Mouse (Mus musculus) lung, postnatal 10 days (tissue): ENCODE measurements at regions not wholly inside any gene's neighbourhood (a gene's known extent, or its start where the extent isn't known, plus 50 kb on each side); places are given as distances from the start of the nearest gene placed in this dataset.

ENCODE experiments used
- DNase-seq: peaks from one replicate; pipeline ENCODE4 v3.0.0; 2021

DNA sequence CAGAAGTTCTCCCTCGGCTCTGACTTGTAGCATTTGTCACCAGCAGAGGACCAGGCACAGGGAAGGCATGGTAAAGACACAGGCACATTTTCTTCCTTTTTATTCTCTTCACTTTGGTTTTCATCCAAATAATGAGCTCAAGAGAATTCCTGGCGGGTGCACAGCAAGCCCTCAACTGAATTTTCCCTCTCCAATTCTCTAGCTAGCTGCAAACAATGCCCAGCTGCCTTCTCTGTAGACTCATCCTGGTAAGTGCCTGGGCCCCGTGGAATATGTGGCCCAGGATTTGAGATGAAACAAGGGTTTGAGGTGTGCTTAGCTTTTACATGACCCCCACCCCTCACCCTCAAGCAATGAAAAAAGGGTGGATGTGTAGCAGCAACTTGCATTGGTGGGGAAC, 90.4 kb downstream of the Otol1 start:
- DNase-seq: no peak

GRCm38 (mm10) chr3:70102091-70102490, 94.7 kb downstream of the Otol1 start:
- DNase-seq: no peak

GRCm38 (mm10) chr3:70102593-70103213, 95.3 kb downstream of the Otol1 start:
- no peak for DNase-seq

- peak; percentile 76 for DNase-seq
Observed at GRCm38 (mm10) chr3:70103983-70104827, 96.8 kb downstream of the Otol1 start.

DNA sequence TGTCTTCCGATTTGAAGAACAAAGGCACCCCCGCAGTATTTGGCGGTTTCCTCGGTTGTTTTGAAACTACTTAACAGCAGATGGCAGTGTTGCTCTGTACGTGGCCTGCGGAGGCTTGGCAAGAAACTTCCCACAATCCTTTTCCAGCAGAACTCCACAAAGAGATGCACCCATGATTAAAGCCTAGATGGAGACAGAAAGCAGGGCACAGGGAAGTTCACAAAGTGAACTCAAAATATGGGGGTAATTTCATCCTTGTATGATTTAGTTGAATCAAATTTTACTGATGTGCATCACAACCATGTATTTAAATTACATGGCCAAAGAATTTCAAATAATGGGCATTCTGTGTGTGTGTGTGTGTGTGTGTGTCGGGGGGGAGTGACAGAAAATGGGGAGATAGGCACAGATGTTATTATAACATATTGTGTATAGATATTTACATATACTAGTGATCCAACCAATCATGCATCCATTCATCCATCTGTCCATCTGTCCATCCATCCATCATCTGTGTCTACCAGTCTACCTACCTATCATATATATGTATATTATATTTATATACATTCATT, 97.5 kb downstream of the Otol1 start:
- DNase-seq: peak; percentile 72

DNA sequence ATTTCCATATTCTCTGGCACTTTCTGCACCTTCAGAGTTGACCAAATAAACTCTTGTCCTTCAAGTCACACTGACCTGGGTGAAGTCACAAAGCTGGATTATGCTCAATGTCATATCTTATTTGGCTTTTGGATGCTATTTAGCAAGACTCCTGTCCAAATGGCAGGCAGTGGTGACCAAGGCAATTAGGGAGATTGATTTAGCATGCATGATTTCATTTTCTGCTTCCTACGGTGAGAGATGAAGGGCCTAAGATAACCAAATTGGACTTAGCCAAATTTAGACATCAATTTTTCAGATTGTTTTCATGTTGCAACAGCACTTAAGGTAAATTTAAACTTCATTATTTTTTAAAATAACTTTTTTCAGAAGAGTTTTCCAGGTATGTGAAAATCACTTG, 98.1 kb downstream of the Otol1 start:
- no peak for DNase-seq

DNA sequence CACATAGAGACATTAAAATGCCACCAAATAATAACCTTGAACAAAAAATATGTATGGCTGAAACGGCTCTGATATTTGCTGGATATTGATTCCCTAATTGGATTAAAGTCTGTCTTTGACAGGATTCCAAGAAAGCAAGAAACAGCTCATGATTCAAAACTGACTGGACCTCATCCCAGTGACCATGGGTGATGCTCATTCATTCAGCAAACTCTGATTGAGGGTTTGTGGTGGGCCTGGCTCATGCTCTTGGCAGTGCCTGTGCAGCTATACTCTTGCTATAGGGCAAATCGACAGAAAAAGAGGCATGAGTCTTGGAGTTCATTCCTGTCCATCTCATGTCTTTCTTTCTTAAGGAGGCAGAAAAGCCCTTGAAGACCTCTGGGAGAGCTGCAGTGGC, 98.7 kb downstream of the Otol1 start:
- no peak for DNase-seq

GRCm38 (mm10) chr3:70126212-70126611, 118.8 kb downstream of the Otol1 start:
- DNase-seq: no peak

DNA sequence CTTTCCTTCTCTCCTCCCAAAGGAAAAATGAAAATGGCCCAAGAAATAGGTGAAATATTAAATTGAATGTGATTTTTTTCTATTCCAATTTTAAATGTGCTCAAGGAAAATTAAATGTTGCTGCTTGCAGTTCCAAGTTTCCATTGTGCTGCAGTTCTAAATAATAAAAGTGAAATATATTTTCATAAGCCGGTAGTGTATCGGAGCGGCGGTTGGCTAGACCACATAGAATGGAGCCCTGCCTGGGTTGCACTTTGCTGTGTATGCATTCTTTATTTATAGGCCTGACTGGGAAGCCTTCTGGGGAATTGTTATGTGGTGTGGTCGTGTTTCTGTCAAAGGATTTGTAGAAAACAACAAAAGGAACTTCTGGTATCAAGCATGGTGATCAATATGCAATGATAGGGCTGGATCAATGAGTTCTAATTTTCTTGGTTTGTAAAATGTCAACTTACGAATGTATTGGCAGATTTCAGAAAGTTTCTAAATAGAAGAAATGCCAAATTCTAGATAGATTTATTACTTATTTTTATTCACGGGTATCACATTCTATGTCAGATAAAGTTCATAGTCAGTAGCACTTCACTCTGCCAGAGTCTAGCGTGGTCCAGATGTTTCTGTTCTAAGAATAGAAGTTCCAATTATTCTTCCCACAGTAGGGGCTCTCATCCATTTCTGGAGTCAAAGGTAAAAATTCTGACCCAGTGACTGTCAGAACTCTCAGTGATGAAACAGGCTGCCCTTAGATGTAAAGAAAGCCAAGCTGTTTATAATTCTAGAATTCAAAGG, 123.0 kb downstream of the Otol1 start:
- DNase-seq: no peak

DNA sequence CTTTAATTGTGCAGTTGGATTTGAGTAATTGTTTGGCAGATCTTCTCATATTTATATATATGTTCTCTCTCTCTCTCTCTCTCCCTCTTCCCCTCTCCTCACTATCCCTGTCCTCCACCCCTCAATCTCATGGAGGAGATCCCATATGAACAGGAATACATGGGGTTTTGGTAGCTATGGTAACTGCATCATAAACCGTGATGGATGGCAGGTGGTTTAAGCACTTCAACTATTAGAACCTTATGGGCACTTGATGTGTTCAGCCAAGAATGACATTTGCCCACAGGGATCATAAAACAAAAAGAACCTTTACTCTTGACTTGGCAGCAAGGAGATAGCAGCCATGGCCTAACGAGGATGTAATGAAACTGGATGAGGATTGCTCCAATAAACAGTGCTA, 127.5 kb downstream of the Otol1 start:
- DNase-seq: no peak

- DNase-seq: no peak
Observed at GRCm38 (mm10) chr3:70138488-70138887, 131.1 kb downstream of the Otol1 start.

DNA sequence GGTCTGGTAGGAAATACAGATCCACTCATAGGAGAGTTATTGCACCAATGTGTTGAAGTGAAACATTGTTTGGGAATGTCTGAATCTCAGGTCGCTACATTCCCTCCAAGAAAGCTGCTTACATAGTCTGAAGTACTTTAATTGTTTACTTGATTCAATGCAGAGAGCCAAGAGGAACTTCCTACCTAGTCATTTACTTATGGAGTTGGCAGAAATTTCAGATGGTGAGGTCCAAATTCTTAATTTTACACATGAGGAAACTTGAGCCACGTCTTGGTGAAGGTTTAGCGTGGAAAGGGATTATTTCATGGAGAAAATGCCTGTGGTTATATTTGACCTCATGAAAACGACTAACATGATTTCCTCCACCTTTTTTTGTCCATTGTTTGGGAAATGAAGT, 131.5 kb downstream of the Otol1 start:
- no peak for DNase-seq

DNA sequence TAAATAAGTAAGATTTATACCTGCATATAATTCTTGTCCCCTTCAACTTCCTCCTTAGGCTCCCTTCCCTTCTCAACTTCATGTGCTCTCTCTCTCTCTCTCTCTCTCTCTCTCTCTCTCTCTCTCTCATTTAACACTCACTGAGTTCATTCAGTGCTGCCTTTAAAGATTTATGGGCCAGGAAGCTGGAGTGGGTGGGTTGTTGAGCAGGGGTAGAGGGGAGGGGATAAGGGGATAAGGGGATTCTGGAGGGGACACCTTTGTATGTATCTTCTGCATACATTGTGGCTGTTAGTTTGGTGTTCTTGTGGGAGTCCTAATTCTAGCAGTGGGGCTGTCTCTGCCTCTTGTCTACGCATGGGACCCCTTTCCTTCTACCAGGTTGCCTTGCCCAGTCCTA, 138.3 kb downstream of the Otol1 start:
- no peak for DNase-seq

GRCm38 (mm10) chr3:70151156-70151555, 143.7 kb downstream of the Otol1 start:
- DNase-seq: no peak

DNA sequence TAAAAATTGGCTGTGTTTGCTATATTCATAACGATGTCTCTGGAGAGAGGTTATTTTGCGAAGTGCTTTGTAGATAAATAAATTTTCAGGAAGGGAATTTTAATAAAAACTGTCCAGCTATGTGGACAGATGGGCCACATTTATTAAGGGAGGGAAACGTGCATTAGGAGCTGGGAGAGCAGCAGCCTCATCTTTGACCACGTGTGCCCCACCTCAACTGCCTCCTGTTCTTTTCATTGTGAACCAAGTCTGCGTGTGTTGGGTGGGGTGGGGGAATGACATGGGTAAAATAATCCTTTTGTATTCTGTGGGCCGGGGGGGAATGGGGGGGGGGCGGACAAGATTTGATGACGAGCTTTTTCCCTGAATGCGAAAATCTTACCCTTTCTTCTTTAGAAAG, 152.6 kb downstream of the Otol1 start:
- DNase-seq: no peak

- no peak for DNase-seq
Observed at GRCm38 (mm10) chr3:70171667-70172066, 164.3 kb downstream of the Otol1 start.

- no peak for DNase-seq
Observed at GRCm38 (mm10) chr3:70176391-70176790, 169.0 kb downstream of the Otol1 start.

DNA sequence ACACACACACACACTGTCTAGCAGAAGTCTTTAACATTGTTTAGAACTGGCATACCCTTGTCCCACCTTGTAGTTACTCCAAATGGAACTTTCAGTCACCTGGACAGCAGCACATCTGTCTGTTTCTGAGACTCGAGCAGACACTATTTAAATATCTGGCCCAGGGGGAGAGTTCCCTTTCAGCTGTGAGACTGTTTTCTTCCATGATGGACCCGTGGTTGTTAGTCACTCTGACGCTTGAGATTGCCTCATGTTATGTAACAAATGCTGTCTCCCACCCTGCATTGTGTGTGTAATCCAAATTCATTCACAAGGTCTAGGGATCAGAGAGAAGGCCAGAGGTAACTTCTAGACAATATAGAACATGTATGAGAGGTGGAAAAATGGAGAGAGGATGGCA, 174.2 kb downstream of the Otol1 start:
- no peak for DNase-seq

DNA sequence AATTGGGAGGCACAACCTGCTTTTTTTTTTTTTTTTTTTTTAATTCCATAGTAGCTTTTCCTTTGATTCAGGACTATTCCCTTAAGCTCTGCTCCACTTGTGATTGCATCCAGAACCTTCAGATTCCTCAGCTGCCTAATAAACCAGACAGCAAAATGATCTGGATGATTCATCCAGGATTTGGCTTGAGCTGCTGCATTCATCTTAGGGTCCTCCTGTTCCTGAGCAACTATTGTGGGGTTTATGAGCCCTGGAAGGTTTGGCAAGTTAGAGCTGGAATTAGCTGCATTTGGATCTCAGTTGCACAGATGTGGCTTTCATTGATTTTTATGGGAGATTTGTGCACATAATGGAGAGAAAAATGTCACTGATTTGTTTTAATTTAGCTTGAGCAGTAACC, 183.3 kb downstream of the Otol1 start:
- no peak for DNase-seq

- no peak for DNase-seq
Observed at GRCm38 (mm10) chr3:70196671-70197070, 189.3 kb downstream of the Otol1 start.

DNA sequence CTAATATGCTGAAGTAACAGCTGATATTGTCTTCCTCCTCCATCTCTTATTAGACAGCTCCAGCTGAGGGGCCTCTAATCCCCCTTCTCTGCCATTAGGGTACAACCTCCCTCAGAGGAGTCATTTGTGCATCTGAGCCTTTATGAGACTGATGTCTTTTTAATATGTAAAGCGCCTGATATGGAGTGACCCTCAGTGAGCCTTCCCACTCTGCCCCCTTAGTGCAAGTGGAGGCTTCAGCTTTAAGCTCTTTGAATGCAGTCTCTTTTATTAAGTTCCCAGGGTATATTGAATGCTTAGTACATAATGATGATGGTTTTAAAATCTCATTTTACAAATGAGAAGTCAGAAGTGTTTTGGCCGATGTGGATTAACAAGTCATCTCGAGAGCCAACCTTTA, 191.5 kb downstream of the Otol1 start:
- no peak for DNase-seq

DNA sequence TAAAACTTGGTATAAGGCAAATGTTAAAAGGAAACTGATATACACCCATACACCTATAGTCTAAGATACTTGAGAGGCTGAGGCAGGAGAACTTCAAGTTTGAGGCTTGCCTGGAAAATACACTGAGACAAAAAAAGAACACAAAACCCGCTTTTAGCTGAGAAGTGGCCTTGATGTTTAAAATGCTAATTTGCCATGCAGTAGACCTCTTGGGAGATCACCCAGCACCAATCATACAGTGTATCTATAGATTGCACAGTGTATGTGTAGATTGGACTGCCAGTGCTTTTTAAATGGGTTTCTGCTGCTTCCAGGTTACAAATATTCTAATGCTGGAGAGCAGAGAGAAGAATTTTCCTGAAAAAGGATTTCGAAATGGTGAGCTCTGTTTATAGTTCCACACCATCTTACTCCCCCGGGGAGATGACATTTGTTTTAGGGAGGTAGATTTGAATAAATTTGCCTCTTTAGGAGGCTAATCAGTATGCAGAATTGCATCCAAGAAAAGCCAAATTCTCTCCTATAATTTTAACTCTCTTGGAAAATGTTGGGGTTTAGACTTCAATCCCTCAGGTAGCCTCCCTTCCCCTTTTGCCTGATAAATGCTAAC, 194.0 kb downstream of the Otol1 start:
- DNase-seq: no peak

GRCm38 (mm10) chr3:70215195-70215594, 207.8 kb downstream of the Otol1 start:
- DNase-seq: no peak
